Mouse (Mus musculus): ENCODE data around the gene Gm5155.
"Not testable (repeated sequence)": the region's sequence is repeated elsewhere in the genome, so short reads cannot be mapped to it uniquely, and the experiment has no call there.

Gm5155 gene

DNA sequence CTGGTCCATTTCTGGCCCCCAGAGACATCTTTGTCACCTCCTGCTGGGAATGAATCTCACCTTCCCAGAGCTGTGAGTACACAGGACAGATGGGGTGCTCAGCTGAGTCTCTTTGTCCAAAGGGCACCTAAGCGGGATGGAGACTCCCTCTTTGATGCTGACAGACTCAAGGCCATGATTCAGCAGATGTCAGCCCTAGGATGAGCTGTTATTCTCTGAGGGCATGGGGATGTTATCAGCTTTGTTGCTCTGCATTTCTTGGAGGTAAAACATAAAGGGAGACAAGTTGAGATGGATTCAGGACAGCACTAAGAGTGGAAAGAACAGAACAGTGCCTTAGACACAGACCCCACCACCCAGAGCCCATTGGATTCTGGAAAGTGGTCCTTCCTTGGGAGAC is at the start of gene Gm5155:
TSS of gene Gm5155 (plus strand) at position 301 of the 400 bp plus-strand sequence.
- no peak for DNase-seq (ENCODE audit: low spot score)

DNA sequence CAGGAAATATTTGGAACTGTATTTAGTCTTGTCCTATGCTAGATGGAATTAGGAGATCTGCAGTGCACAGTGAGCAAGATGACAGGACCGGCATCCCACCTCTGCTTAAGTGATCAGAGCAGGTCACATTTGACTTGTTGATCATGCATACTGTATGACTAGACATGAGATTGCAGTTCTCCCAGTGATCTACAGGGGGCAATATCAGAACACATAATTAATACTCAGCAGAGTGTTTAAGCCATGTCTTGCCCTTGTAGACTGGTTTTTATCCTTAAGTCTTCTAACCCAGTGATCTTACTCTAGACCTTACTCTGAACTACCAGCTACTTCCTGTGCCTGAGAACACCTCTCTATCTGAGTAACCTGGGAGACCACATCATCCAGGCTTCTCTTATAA is 791 bp upstream of the Gm5155 start:
- no peak for DNase-seq (ENCODE audit: low spot score)

DNA sequence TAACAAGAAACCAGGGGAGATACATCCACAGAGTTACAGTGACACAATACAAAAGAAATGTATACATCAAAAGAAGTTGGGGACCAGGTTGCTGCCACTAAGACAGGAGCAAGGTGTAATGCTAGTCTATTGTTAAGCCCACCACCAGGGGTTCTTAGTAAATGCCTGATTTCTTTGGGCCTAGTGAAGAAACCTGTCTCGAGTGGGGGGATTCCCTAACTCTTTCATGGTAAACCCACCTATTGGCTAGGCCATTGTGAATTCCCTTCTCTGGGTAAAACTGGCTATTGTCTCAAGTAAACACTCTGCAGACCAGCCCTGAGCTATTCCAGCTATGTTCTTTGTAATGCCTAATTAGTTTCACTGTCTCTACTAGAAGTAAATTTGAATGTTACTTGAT is 23.8 kb downstream of the Gm5155 start:
- not testable (repeated sequence) for DNase-seq (ENCODE audit: low spot score)

DNA sequence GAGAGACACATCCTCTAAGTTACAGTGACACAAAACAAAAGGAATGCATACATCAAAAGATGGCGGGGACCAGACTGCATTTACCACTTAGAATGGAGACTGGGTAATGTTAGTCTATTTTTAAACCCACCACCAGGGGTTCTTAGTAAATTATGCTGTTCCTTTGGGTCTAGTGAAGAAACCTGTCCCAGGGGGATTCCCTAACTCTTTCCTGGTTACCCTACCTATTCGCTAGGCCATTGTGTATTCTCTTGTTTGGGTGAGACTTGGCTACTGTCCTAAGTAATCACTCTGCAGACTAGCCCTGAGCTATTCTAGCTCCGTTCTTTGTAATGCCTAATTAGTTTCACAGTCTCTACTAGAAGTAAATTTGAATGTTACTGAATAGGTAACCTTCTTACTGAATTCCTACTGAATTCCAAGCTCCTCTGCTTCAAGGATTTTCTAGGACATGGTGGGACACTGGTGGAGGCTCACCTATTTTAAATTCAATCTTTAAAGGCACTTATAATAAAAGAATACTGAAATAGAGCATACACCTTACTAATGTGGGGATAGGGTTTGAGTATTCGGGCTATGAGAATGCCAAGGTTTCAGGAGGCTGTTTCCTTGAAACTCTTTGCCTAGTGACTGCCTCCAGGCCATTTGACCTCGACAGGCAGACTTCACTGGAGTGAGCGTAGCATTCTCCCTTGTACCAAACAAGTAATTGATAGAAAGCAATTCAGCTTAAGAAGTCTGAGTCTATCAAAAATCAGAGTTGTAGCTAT is 31.8 kb downstream of the Gm5155 start:
- DNase-seq (ENCODE audit: low spot score): no peak
